Mouse (Mus musculus) adrenal gland, adult 2 months (tissue): ENCODE data around the gene Lysmd4. TPM values are rescaled to one million over a fixed set of nuclear protein-coding genes. Genes with fewer than 3 reads are reported as not detected.

Experiments used
- DNase-seq: peaks from one replicate; pipeline ENCODE4 v3.0.0; 2021
- long read RNA-seq: library from polyadenylated mRNA; stranded (forward); transcript quantifications from one replicate; pipeline ENCODE4 v2.0.0, GENCODE M21; 2021
- polyA plus RNA-seq: library from polyadenylated mRNA; depleted of rRNA; stranded (reverse); fragments of >200 nt; gene quantifications from 2 replicates; pipeline ENCODE4 v1.2.3, GENCODE M21; 2012; rRNA removed
- total RNA-seq, 2 experiments: library from RNA; stranded (reverse); gene quantifications; 2 replicates each; pipeline ENCODE4 v1.2.3; 2021

Lysmd4 gene
- total RNA-seq (1 to 10 TPM; 9.1 to 9.7 TPM), polyA plus RNA-seq (6.8 and 8.0 TPM in 2 replicates)
- long read RNA-seq, partial matches to known transcripts, result 3 of 9 reads
- long read RNA-seq, other reads (novel, unspliced or antisense), result 0 of 9 reads

DNA sequence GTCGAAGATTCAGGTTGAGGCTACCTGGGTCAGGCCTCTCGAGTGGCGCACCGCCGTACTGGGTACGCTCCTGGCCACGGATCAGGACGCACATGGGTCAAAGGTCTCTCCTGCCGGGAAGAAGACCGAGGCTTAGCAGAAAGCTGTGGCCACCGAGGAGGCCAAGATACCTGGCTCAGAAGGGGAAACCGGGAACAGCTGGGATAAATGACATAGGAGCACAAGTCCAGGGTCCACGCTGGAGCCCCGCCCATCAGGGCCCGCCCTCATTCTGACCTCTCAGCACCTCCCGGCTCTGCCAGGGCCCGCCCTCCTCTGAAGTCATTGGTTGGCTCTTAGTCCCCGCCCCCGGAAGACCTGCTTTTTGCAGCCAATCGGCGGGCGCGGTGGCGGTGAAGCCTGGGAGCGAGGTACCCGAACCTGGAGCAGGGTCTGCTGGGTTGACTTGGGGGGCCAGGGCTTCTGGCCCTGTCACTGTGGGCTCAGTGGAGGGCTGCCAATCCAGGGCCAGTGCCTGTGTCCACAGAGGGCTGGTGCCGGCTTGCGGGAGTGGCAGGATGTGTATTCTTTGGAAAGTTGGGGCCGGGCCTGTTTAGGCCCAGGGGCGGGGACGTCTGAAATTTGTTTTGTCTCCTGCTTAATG is at the start of gene Lysmd4:
Lysmd4 (plus strand) TSS at position 325 of the 643 bp plus-strand sequence.
- peak; percentile 99 for DNase-seq

DNA sequence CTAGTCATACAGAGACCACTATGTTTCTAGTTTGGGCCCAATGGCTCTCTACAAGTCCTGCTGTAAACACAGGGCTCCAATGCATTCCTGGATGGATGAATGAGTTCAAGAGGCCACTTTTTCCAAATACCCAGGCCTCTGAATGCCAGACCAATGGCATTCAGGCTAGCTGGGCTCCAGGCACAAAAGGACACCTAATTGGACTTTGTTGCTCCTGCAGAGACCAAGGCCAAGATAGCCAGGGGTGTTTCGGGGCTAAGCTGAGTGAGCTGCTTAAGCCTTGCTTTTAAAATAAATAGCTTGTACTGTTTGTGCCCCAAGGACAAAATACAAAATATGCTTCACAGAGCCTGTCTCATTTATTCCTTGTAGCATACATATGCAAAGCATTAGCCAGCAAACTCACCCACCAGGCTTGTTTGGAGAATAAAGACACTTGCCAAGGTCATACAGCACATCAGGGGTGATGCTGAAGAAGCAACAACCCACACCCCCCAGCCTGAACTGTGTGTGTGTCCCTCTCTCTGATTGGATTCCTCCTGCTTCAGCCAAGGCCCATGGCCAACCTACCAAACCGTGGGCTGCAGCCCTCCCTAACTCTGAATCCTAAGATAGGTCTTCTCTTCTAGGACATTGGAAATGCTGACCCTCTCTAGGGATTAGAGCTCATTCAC is 48.7 kb upstream of the Lysmd4 start:
- DNase-seq, result peak; percentile 34

DNA sequence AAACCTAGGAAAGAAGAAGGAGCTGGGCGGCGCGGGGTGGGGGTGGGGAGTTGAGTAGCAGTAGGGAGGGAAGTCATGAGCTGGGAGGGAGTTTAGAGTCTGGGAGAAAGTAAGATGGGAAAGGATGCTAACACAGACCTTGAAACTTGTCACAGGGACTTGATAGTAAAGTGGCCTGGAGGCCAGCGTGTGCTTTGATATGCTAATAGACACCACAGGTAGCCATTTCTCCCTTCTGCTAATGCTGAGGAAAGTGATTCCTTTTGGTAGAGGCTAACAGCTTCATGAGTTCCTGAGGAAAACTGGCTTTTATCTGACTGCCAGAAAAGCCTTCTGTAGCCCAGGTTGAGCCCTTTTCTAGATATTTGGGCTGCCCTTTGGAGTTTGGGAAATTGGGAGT is 38.6 kb upstream of the Lysmd4 start:
- no peak for DNase-seq

DNA sequence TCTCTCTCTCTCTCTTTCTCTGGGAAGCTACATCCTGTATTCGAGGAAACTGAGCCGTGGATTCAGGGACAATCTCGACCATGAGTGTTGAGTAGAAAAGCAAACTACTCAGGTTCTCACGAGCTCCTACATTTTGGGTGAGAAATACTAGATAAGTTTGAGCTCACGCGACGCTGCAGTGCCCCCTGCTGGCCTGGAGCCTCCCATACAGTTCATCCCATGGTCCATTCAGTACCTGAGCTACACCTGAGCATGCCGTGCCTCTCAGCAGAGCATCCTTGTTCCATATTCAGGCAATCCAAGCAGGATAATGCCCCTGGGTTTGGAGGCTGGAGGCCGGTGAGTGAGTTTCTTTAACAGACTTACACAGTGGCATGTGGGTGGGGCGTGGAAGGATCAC is 22.9 kb upstream of the Lysmd4 start:
- DNase-seq, result peak; percentile 68

DNA sequence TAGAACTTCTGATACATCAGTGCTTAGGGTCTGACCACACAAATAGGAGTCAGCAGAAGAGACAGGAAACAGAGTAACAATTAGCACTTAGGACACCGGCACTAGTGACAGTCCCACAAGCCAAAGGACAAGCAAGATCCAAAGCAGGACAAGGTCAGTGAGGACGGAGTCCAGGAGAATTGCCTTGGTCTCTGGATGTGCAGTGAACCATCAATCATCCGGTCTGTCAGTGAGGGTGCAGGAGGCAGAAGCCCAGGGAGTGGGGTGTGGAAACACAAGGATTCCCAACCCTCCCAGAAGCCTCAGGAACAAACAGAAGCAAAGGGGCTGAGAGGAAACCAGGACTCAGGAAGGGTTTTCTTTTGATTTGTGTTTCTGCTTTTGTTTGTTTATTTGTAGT is 18.7 kb upstream of the Lysmd4 start:
- DNase-seq, result peak; percentile 42

- no peak for DNase-seq
These were observed 16.5 kb upstream of the Lysmd4 start for GRCm38 (mm10) chr7:67205734-67206425.

- DNase-seq, result no peak
These were observed 15.8 kb upstream of the Lysmd4 start for GRCm38 (mm10) chr7:67206496-67206895.

DNA sequence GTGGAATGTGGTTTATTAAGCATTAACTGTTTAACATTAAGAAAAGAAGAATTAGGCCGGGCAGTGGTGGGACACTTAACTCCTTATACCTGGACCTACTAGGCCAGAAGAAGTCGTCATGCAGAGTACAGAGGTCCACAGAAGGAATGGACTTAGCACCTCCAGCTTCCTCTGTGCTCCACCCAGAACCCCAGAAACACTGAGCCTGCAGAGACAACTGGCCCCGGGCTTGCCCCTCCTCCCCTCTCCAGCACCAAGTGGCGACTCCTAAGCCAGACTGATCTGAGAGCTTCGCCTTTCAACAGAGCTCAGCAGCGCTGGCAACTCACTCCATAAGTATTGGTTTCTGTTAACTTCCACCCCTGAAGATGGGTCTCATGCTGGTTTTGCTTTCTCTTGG is 14.6 kb upstream of the Lysmd4 start:
- no peak for DNase-seq

DNA sequence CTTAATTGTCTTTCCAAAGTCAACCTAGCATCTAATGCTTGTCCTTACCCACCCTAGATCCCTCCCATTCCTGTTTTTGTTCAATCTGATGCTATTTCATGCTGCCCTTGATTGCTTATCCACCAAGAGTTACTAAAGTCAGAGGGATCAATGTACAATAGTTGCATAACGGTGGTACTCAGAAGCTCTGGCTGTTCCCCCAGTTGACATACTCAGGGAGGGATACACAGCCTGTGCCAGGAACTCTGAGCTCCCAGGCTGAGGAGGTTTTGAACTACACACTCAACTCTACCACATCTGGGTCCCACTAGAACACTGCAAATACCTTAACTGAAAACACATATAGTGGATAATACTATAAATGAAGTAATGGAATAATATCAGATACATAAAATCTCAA is 14.0 kb upstream of the Lysmd4 start:
- DNase-seq, result no peak

DNA sequence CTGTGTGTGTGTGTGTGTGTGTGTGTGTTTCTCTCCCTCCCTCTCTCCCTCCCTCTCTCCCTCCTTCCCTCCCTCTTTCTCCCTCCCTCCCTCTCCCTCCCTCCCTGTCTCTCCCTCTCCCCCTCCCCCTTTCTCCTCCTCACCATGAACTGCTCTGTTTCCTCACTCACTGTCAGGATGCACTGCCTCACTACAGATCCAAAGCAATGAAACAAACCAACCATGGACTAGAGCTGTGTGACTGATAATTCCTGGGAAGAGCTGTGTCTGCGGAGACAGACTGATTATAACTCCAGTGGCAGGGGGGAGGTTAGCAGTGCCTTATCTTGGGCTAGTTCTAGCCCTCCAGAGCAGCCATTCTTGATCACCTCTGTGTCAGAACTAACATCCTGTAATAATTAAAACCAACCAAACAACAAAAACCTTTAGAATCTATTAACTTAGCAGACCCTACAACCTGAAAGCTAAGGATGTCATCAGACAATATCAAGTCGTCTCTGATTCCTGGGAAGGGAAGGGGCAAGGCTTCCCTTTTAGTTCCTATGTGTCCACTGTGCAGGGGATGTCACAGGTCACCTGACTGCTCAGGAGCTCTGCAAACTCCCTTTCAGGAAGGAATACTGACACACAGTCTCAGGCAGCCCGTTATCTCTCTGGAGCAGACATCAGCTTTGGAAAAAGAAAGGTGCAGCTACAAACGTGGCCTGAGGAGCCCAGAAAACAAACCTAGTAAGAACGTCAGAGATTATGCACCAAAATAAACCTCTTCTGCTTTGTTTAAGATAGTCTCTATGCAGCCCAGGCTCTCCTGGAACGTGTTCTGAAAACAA is 12.1 kb upstream of the Lysmd4 start:
- no peak for DNase-seq

DNA sequence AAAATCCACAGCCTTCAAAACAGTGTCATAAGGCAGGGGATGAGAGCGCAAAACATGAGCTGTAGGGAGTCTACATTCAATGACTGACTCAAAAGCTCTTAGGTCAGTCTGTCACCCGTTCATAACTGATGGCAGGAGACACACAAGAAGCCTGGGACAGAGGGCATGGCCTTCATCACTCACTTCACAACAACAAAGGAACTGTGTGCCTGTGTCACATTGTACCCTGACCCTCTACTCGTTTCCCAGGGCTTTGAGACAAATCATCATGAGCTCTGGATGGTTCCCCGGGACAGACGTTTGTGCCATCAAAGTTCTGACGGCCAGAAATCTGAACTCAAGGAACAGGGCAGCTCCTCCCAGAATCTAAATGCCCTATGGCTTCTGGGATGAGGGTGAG is 11.0 kb upstream of the Lysmd4 start:
- DNase-seq, result no peak

DNA sequence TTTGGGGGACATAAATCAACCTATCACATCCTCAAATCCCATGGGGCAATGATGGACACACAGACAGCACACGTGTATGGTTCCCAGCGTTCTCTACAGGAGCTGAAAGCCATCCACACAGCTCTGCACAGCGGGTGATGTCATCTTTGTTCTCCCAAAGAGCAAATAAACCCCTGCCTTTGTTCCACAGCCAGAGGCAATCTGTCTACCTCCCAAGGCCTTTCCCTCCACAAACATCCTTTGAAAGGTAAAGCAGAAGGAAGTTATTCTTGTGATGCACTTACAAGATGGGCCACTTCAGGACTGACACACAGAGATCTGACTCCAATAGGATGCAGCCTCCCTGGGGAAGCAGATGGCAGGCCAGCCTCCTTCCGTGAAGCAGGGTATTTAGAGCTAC is 10.4 kb upstream of the Lysmd4 start:
- DNase-seq, result no peak

DNA sequence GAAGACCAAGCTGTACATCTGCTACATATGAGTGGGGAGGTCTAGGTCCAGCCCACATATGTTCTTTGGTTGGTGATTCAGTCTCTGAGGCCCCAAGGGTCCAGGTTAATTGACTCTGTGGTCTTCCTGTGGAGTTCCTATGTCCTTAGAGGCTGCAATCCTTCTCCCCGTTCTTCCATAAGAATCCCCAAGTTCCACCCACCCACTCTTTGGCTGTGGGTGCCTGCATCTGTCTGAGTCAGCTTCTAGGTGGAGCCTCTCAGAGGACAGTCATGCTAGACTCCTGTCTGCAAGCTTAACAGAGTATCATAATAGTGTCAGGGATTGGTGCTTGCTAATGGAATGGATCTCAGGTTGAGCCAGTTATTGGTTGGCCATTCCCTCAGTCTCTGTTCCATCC is 8.8 kb upstream of the Lysmd4 start:
- no peak for DNase-seq

DNA sequence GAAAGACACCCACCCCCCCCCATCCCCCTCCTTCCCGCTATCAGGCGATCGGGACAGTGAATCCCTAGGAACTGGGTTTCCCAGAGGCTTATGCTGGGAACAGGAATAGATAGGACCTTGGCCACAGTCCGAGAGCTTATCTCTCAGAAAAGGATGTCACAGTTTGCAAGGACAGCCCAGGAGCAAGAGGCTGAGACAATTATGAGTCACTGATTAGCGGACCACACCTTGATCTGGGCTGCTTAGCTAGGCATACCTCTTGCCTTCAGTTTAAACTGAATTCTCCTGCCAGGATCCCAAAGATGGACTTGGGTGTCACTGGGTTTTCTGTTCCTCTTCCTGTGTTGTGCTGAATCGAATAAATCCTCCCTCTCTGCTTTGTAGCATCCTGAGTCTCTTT is 6.0 kb upstream of the Lysmd4 start:
- peak; percentile 60 for DNase-seq

DNA sequence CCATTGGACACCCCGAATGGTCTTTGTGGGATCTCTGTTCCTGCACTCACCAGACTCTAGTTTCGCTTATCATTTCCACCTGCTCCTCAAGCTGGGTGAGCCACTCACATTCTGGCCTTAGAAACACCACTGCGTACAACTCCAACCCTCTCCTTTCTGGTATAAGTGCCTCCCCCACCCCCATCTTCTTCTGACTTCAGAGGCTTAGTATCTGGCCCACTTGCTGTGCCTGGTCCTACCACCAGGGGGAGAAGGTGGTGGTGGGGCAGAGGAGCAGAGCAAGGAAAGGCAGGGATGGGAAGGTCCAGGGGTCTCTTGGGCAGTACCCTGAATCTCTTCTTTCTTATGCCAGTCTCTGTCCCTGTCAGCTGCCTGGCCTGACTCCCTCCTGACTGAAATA is 5.3 kb upstream of the Lysmd4 start:
- peak; percentile 73 for DNase-seq

DNA sequence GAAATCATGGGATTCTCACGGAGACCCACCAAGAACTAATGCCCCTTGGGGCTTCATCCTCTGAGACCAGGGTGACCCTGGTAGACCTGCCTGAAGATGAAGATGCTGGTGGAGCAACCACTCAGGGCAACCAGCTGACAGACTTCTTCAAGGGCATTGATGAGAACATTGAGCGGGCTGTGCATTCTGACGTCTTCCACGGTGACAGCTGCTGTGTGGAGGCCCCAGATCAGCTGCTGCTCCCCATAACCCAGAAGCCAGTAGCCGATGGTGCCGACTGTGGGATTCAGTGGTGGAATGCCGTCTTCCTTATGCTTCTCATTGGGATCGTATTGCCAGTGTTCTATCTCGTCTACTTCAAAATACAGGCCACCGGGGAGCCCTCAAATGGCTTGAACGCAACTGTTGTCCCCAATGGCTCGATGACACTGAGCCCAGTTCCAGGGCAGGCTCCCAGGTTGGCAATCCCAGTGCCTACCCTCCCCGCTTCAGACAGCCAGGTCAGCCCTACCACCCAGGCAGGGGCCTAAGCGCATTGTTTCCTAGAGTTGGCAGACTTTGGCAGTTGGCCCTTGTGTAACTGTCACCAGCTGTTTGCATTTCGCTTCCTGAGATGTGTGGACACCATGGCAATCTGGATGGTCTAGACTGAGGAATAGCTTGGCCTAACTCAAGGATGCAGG is 3.7 kb downstream of the Lysmd4 start:
- no peak for DNase-seq

DNA sequence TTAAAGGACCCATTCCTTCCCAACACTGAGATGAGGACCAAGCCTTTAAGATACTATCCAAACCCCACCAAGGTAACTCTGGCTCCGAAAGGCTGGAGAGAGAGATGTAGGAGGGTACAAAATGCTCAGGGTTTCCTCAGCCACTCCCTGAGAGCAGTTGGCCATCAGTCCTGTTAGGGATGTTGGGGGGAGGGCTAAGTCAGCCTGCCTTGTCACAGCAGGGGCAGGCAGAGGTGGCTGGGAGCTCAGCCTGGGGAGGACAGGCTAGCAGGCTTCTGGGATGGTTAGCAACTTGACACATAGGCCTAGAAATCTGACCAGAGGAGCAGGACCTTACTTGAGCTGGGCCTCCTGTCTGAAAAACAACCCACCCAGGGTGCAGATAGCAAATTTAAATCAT is 5.2 kb downstream of the Lysmd4 start:
- DNase-seq, result no peak

DNA sequence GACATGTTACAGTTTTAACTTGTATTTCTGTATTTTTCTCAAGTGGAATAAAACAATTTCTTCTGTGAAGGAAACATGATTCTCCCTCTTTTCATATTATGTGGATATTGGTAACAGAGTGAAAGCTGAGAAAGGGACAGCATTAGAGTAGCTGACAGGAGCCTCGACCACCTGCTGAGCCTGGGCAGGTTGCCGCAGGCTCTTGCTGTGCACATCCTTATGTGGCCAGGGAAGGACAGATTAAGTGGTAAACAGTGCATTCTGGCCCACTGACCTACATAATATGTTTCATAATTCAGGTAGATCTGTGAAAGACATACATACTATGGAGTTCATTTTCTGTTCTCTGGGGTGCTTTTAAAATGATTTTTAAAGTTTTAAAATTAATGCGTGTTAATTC is 6.0 kb downstream of the Lysmd4 start:
- DNase-seq, result no peak

GRCm38 (mm10) chr7:67228891-67229602 is 6.7 kb downstream of the Lysmd4 start:
- DNase-seq, result peak; percentile 48

DNA sequence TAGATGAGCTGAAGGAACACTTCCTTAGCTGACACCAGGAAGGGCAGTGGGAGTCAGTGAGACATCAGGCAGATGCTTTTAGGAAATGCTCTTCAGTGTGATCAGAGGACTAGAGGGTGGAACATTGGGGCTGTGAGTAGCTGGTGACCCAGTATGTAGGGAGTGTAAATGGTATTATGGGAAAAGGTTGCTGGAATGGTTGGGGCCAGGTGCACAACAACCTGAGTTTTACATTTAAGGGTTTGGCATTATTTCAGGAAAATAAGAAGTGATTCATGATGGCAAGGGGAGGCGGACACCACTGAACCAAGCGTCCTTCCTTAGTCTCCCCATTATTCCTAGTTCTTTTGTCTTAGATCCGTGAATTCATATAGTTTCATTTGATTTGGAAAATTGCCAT is 7.4 kb downstream of the Lysmd4 start:
- DNase-seq, result no peak

DNA sequence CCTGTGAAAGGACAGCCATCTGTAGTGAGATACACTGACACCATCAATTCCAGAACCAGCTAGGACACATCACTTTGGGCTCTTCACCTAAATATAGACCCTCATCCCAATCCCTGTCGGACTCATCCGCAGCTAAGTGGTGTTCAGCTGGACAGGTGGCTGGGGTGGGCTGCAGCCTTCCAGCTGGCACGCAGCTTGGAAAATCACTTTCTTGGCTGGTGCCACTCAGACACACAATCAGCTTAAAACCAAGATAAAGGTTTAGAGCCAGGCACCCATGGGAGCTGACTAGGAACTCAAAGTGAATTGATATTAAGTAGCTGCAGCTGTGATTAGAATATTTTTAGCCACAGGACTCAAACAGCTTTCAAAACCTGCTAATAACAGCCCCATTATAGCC is 7.9 kb downstream of the Lysmd4 start:
- DNase-seq, result no peak
